Mouse (Mus musculus) granulocyte monocyte progenitor cell, adult 5-6 weeks (primary cell): ENCODE results near the gene Slc17a1. TPM values are rescaled to one million over a fixed set of nuclear protein-coding genes. Genes with fewer than 3 reads are reported as not detected.
A peak's percentile ranks its signal among the peaks of the same experiment; 100 is the strongest.

Experiments
- ATAC-seq: replicated peaks from 2 replicates; pipeline ENCODE4 v1.8.0; 2016; ENCODE audit warnings: mild to moderate bottlenecking, moderate TSS enrichment, inconsistent platforms; ENCODE audit not compliant: poor library complexity, severe bottlenecking
- total RNA-seq, 2 experiments: library from RNA; stranded (forward) in 1 of 2; stranded (reverse) in 1 of 2; fragments of 200-712, 200-1000 nt in 1 of 2; fragments of >200 nt in 1 of 2; fragmentation: Nextera tagmentation in 1 of 2; gene quantifications; 2 replicates each; pipeline ENCODE4 v1.2.3; 2014 to 2017

The Slc17a1 gene
- not detected in 2 replicates for total RNA-seq (2014; fragmentation: Nextera tagmentation)
- total RNA-seq (2017): not detected in 2 replicates

- ATAC-seq: no peak
Measured at GRCm38 (mm10) chr13:23867405-23867804, at the start of gene Slc17a1. Gene Slc17a1 (plus strand): TSS chr13:23867750.

DNA sequence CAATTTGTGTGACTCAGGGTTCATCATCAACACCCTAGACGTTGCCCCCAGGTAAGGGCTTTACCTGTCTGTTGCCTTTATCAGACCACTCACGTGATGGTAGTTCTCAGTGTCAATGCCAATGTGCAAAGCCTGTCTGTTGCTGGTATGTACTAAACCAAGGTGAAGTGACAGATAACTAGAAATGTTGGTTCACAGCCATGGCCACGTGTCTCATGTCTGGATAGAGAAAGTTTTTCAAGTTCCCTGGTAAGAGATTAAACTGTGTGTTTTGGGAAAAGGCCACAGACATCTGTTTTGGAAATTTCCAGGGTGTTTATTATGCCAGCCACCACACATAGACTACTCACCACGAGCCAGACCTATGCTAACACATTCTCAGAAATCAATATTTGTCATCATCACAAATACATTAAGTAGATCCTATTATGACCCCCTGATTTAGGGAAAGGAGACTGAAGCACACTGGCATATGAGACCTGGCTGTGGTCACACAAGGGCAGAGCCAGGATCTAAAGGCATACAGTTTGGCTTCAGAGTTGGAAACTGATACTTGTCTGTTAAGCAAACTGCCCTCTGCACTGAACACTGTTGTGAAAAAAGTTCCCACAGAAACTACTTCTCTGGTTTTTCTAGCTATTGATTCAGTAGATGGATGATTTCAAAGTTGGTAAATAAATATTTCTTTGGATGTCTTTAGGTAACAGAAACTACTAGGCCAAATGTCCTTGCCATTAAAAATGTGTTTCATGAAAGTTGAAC, 47.2 kb upstream of the Slc17a1 start:
- no peak for ATAC-seq

- ATAC-seq: no peak
Measured at GRCm38 (mm10) chr13:23822213-23822612, 45.3 kb upstream of the Slc17a1 start.

GRCm38 (mm10) chr13:23826606-23827005, 40.9 kb upstream of the Slc17a1 start:
- ATAC-seq: no peak

DNA sequence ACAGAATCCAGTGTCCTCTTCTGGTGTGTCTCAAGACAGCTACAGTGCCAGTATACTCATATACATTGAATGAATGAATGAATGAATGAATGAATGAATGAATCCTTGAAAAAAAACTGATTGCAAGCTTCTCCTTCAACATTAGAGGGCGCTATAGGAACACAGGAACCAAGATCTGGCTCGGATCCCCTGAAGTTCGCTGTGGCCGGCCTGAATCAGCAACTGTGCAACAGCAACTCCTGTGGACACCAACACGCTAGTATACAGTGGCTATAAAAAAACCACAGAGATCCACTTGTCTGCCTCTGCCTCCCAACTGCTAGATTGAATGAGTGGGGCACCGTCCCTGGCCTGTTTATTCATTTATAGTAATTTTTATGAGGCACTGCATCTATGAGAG, 34.5 kb upstream of the Slc17a1 start:
- peak; percentile 88 for ATAC-seq

DNA sequence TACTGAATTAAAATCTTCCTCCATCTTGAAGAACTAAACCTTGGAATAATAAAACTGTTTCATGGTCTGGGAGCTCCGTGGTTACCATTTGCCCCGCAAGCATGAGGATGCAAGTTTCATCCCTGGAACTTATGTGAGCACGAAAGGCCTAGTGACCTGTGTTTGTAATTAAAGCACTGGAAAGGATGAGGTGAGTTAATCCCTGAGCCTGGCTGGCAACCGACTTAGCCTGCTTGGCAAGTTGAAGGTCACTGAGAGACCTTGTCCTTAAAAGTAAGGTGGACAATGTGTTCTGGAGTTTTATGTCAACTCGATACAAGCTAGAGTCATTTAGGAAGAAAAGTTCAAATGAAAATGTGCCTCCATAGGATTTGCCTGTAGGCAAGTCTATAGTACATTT, 32.7 kb upstream of the Slc17a1 start:
- ATAC-seq: no peak

- ATAC-seq: no peak
Measured at GRCm38 (mm10) chr13:23836630-23837029, 30.9 kb upstream of the Slc17a1 start.

DNA sequence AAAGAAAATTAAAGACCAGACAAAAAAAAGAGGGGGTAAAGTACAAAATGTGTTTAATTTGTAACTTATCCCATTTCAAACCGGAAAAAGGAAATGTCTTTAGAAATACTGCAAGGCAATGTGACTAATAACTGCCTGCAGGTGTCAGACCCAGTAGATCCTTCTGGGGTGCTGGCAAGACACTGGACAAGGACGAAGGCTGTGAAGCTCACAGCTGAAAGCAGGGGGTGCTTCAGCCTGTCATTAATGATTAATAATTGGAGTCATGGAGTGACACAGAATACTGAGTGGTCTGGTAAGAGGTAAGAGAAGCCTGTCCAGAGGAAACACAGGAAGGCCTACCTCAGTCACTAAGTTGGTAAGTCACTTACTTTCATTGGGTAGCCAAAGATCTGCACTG, 28.2 kb upstream of the Slc17a1 start, which contains the start of gene Slc17a3:
Slc17a3 (plus strand) TSS at position 127 of the 400 bp plus-strand sequence.
- ATAC-seq: no peak

DNA sequence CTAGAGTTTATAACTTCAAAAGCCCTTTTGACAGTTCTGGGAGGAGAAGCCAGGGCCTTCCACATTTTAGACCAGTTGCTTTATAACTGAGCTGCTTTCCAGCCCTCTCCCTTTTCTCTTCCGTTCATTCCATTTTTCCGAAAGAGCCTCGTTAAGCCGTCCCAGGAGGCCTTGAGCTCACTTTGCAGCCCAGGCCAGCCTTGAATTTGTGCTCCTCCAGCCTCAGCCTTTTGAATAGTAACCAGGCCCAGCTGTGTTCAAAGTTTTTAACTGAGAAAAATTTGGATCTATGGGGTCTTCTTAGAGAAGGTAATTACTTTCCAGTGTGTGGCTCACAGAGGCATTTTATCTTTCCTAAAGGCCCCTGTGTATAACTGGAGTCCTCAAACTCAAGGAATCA, 21.7 kb upstream of the Slc17a1 start:
- no peak for ATAC-seq

DNA sequence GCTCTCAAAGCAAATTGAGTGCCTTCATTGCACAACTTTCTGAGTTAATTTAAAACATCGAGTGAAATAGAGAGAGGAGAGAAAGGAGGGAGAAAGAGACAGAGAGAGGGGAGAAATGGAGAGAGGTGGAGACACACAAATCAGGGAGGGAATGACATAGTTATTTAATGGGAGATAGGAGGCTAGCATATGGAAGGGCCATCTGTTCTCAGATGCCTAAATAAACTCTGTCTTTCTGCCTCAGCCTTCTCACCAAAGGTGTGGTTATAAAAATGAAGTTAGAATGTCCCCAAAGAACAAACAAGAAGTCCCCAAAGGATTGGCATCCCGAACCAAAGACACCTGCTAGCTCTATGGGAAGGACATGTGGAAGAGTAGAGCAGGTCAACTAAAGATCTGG, 18.3 kb upstream of the Slc17a1 start:
- no peak for ATAC-seq

GRCm38 (mm10) chr13:23856401-23856800, 11.1 kb upstream of the Slc17a1 start:
- no peak for ATAC-seq

DNA sequence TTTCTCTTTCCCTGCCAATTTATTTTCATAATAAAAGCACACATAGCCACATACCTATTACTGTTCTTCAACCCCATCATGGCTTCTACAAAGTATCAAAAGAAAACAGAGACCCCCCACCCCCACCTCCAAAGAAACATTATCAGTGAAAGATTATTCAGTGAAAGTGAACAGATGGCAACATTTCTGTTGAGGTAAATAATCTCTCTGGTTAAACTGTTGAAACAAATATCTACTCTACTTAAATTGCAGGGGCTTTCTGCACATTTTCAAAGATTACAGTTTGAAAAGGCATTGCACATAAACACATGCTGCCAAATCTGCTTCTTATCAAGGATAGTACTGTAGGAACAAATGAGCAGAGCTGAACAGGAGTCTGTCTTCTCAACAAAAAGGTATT, 5.7 kb upstream of the Slc17a1 start:
- no peak for ATAC-seq

GRCm38 (mm10) chr13:23864711-23865110, 2.8 kb upstream of the Slc17a1 start:
- no peak for ATAC-seq

DNA sequence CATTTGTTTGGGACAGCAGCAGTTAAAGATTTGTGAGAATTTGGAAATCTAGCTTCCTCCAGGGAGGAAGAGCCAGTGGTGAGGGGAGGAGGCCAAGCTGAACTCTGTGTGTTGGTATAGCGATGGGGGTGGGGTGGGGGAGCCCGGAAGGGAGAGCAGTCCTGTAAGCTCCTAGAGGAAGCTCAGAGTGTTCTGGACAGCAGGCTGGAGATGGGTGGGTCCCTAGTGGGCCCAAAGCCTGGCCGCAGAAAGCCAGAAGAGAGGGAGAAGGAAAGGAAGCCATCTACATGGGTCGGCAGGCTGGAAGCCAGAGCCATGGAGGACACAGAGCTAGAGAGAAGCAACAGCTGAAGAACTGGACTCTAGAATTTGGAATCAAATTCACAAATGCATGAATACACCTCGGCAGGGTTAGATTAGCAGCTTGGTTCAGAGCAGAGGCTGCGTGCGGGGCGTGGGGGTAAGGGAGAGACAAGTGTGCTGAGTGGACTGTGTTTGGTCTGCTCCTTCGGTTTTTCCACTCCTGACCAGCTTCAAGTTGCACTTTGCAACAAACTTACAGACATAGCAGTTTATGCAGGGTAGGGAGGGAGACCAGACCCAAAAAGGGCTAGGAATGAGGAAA, 1.4 kb upstream of the Slc17a1 start:
- ATAC-seq: no peak

GRCm38 (mm10) chr13:23867000-23867399, 550 bp upstream of the Slc17a1 start:
- no peak for ATAC-seq

DNA sequence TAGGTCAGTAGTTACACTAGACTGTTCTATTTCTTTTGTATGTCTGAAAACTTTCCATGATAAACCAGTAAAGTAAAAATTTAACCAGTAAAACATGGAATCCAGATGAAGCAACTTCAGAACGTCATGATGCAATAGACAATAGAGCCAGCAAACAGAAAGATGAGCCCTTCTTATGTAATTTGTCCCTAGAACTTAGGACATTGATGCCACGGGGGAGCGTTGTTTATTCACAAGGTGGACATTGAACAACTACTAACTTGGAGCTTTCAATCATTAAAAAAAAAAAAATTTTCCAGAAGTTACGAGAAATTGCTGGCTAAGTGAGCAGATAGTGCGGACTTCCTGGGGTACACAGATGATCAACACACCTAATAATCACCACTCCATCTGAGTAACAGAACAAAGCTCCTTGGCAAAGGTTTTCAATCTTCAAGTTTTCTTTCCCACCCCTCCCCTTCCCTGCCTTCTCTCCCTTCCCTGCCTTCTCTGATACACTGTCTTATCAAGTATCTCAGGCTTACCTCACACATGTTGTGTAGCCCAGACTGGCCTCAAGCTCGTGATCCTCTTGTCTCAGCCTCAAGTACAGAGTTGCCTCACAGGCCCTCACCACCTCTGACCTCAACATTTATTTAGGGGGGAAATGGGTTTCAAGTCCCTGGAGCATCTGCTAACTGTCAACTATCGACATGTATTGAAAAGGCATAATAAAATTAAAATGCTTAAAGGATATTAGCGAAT, 1.4 kb downstream of the Slc17a1 start:
- ATAC-seq: peak; percentile 75

GRCm38 (mm10) chr13:23869996-23870395, 2.4 kb downstream of the Slc17a1 start:
- ATAC-seq: no peak

- no peak for ATAC-seq
Measured at GRCm38 (mm10) chr13:23873141-23873540, 5.6 kb downstream of the Slc17a1 start.

- no peak for ATAC-seq
Measured at GRCm38 (mm10) chr13:23879106-23879505, 11.6 kb downstream of the Slc17a1 start.

DNA sequence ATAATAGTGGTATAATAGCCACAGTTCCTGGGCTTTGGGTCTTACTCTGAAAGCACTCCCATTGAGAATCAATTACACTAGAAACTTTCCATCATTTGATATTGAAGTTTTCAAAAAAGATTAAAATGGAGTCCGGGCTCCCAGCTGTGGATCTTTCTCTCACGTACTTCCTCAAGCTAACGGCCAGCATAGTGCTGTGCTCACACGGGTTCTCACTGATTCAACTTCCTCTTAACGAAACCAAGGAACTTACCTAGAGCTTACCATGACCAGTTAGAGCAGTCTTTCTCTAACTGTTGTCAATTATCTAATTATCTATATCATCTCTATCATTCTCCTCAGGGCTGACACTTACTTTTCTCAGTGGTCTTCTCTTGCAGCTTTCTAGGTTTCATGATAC, 12.1 kb downstream of the Slc17a1 start:
- peak; percentile 83 for ATAC-seq

DNA sequence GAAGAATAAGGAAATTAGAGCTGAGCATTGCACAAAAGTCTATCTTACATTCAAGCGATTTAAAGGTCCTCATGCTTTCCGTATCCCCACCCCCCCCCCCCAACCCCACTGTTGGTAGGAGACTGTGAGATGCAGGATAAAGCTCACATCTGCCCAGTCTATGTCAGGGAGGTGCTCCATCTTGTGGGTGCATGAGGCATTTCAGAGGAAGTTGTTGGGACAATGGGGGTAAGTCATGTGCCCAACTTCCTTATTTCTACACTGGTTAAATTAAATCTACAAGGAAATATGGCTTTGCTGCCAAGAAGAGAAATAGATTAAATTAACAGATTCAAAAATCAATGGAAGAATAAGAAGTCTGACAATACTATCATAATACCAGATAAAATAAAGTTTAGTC, 18.0 kb downstream of the Slc17a1 start:
- peak; percentile 99 for ATAC-seq
